Mouse (Mus musculus): ENCODE data around the gene Btbd35f24. TPM values are rescaled to one million over a fixed set of nuclear protein-coding genes. Genes with fewer than 3 reads are reported as not detected.

The Btbd35f24 gene
- not detected in 2 replicates for polyA plus RNA-seq (2015; fragmentation: Nextera tagmentation; extraction: Ambion mirVana)

GRCm38 (mm10) chrX:3195727-3196126 lies at the start of gene Btbd35f24:
TSS of gene Btbd35f24 (minus strand) at chrX:3195827.

Other genes with a start within 250 kb of the Btbd35f24 start
- not detected in 2 replicates for gene Btbd35f23, start 119.0 kb downstream of the Btbd35f24 start, polyA plus RNA-seq (2015; fragmentation: Nextera tagmentation; extraction: Ambion mirVana)
- gene Btbd35f11, start 247.9 kb upstream of the Btbd35f24 start, polyA plus RNA-seq (2015; fragmentation: Nextera tagmentation; extraction: Ambion mirVana) = not detected in 2 replicates

Measured in spleen, postnatal 0 days (tissue).